Mouse (Mus musculus) midbrain, embryonic 15.5 days (tissue): ENCODE measurements around the gene Fgd6. TPM values are rescaled to one million over a fixed set of nuclear protein-coding genes. Genes with fewer than 3 reads are reported as not detected.

Source experiments
- ATAC-seq: fragments of 200-750 bp; cut with Nextera tagmentation; replicated peaks from 2 replicates; pipeline ENCODE4 v1.8.0; 2017; ENCODE audit warnings: moderate TSS enrichment
- H3K27ac ChIP-seq: fragments of 300-500 bp; sonication (generic); 2 replicates; pipeline ENCODE4 v1.5.1; 2015; ENCODE audit warnings: mild to moderate bottlenecking, inconsistent platforms
- H3K27me3 ChIP-seq: fragments of 300-500 bp; sonication (generic); replicated peaks from 2 replicates; pipeline ENCODE4 v1.6.1; 2015; ENCODE audit warnings: inconsistent platforms
- H3K36me3 ChIP-seq: fragments of 300-500 bp; sonication (generic); replicated peaks from 2 replicates; pipeline ENCODE4 v1.6.1; 2015; ENCODE audit warnings: inconsistent platforms
- H3K4me1 ChIP-seq: fragments of 300-500 bp; sonication (generic); 2 replicates; pipeline ENCODE4 v1.6.1; 2015; ENCODE audit warnings: inconsistent platforms
- H3K4me2 ChIP-seq: fragments of 300-500 bp; sonication (generic); 2 replicates; pipeline ENCODE4 v1.6.1; 2015; ENCODE audit warnings: inconsistent platforms, mild to moderate bottlenecking, moderate library complexity
- H3K4me3 ChIP-seq: fragments of 300-500 bp; sonication (generic); 2 replicates; pipeline ENCODE4 v1.5.1; 2015; ENCODE audit warnings: mild to moderate bottlenecking, inconsistent platforms
- H3K9ac ChIP-seq: fragments of 300-500 bp; sonication (generic); 2 replicates; pipeline ENCODE4 v1.6.1; 2015; ENCODE audit warnings: mild to moderate bottlenecking, inconsistent platforms
- H3K9me3 ChIP-seq: fragments of 300-500 bp; sonication (generic); 2 replicates; pipeline ENCODE4 v1.6.1; 2016; ENCODE audit warnings: inconsistent platforms
- WGBS: fragments of 180-500 bp; shearing (Covaris S2); methylation state at CpG from one replicate; pipeline ENCODE4 v1.1.7; 2015; ENCODE audit warnings: mixed read lengths; 5-methylcytosine and 5-hydroxymethylcytosine counted together
- polyA plus RNA-seq: library from polyadenylated mRNA; unstranded; fragments of >200 nt; fragmentation: Nextera tagmentation; extraction: Ambion mirVana; gene quantifications from 2 replicates; pipeline ENCODE4 v1.2.1, GENCODE M21; 2015

The Fgd6 gene
- polyA plus RNA-seq, 1 experiment from 2014 or later: 2.5 TPM

GRCm38 (mm10) chr10:94107168-94107567, 71.4 kb downstream of the Fgd6 start:
- ATAC-seq: no peak
- WGBS: 77% methylated on average over 4 of the region's 4 CpGs
- H3K4me3 ChIP-seq: no peak overlapping the region
- H3K9me3 ChIP-seq: no peaks in the 10 kb centered on the region
- no peaks in the 10 kb centered on the region for H3K4me1 ChIP-seq
- no peak overlapping the region for H3K9ac ChIP-seq
- H3K27ac ChIP-seq: no peak overlapping the region
- no peaks in the 10 kb centered on the region for H3K36me3 ChIP-seq
- no peaks in the 10 kb centered on the region for H3K27me3 ChIP-seq
- no peak overlapping the region for H3K4me2 ChIP-seq

- Histone ChIP-seq H3K36me3 (no peaks in the 10 kb centered on the region), H3K9me3 (no peaks in the 10 kb centered on the region), H3K4me1 (no peaks in the 10 kb centered on the region), H3K4me3 (no peak overlapping the region), H3K4me2 (no peak overlapping the region), H3K27ac (no peak overlapping the region), H3K9ac (no peak overlapping the region), H3K27me3 (no peaks in the 10 kb centered on the region)
- 94% methylated on average over 7 of the region's 7 CpGs for WGBS
- ATAC-seq: no peak
These were observed 71.8 kb downstream of the Fgd6 start for GRCm38 (mm10) chr10:94107607-94108006.

DNA sequence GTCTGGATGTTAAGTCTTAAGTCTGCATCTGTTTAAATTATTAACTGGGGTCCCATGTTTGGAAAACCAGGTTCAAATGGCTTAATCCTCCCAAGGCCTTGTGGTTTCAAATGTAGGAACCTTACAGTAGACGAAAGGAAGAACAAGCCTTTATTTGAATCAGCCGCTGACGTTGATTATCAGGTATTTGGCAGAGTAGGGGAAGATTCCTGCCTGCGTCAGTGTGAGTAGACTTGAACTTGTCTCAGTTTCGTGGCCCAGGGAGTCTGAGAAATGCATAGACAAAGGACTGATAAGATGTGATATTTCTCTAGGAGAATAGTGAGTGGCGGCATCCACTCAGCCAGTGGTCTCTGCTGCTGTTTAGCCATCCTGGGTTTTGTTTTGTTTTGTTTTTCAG, 73.0 kb downstream of the Fgd6 start:
- Histone ChIP-seq H3K36me3 (no peaks in the 10 kb centered on the region), H3K4me3 (no peak overlapping the region), H3K27ac (no peak overlapping the region), H3K4me1 (no peaks in the 10 kb centered on the region), H3K9me3 (no peaks in the 10 kb centered on the region), H3K4me2 (no peak overlapping the region), H3K9ac (no peak overlapping the region), H3K27me3 (no peaks in the 10 kb centered on the region)
- 93% methylated on average over 6 of the region's 6 CpGs for WGBS
- ATAC-seq: no peak

- no peak overlapping the region for H3K9ac ChIP-seq
- no peak for ATAC-seq
- WGBS: 87% methylated on average over 9 of the region's 9 CpGs
- no peaks in the 10 kb centered on the region for H3K36me3 ChIP-seq
- no peak overlapping the region for H3K4me2 ChIP-seq
- no peaks in the 10 kb centered on the region for H3K27me3 ChIP-seq
- no peak overlapping the region for H3K4me3 ChIP-seq
- no peaks in the 10 kb centered on the region for H3K9me3 ChIP-seq
- no peak overlapping the region for H3K27ac ChIP-seq
- no peaks in the 10 kb centered on the region for H3K4me1 ChIP-seq
These were observed 75.3 kb downstream of the Fgd6 start for GRCm38 (mm10) chr10:94110834-94111754.

DNA sequence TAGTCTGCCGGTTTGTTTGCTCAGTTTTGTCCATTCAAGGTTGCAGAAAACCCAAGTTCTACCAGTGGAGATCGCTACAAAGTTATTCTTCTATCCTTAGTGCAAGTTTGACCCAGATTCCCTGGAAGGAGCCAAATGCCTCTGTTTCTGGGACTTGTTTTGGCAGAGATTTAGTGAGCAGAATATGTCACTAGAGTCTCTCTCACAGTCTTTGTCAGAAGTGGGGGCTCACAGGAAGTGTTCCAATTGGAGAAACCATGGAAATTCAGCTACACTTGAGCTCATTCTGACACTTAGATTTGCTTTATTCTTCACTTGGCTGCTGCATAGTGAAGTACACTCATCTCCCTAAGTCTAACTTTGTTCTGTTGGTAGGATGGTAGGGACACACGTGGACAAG, 76.4 kb downstream of the Fgd6 start:
- H3K9ac ChIP-seq: no peak overlapping the region
- no peaks in the 10 kb centered on the region for H3K4me1 ChIP-seq
- 76% methylated on average over 3 of the region's 3 CpGs for WGBS
- H3K27ac ChIP-seq: no peak overlapping the region
- no peak for ATAC-seq
- no peak overlapping the region for H3K4me3 ChIP-seq
- H3K9me3 ChIP-seq: no peaks in the 10 kb centered on the region
- H3K36me3 ChIP-seq: no peaks in the 10 kb centered on the region
- H3K27me3 ChIP-seq: no peaks in the 10 kb centered on the region
- H3K4me2 ChIP-seq: no peak overlapping the region

- H3K9ac ChIP-seq: no peak overlapping the region
- no peak overlapping the region for H3K27ac ChIP-seq
- H3K9me3 ChIP-seq: no peaks in the 10 kb centered on the region
- no peaks in the 10 kb centered on the region for H3K27me3 ChIP-seq
- no peak overlapping the region for H3K4me2 ChIP-seq
- 38% methylated on average over 6 of the region's 6 CpGs for WGBS
- ATAC-seq: peak; percentile 84
- H3K4me1 ChIP-seq: no peaks in the 10 kb centered on the region
- H3K4me3 ChIP-seq: no peak overlapping the region
- H3K36me3 ChIP-seq: no peaks in the 10 kb centered on the region
These were observed 80.2 kb downstream of the Fgd6 start for GRCm38 (mm10) chr10:94115893-94116599.

DNA sequence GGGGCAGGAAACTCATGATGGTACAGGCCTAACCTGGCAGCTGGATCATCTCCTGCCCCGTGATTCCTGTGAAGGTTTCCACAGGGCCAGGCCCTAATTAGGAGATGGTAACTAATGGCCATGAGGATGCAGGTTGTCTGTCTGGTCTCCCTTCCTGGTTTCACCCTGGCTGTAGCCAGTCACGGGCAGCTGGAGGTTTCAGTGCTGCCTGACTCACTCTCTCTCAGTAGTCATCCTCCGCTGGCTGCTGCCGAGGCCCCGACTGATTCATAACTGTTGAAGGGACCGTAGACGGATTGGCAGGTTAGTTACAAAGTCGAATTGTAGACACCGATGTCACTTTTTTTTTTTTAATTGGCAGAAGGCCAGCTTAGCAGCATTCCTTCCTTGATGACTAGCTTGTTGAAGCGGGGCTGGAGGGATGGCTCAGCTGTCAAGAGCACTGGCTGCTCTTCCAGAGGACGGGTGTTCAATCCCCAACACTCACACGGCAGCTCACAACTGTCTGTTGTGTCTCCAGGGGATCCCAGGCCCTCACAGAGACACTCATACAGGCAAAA, 81.1 kb downstream of the Fgd6 start:
- no peaks in the 10 kb centered on the region for H3K27me3 ChIP-seq
- 77% methylated on average over 12 of the region's 12 CpGs for WGBS
- H3K4me2 ChIP-seq: no peak overlapping the region
- no peaks in the 10 kb centered on the region for H3K36me3 ChIP-seq
- no peak overlapping the region for H3K4me3 ChIP-seq
- no peak overlapping the region for H3K27ac ChIP-seq
- no peaks in the 10 kb centered on the region for H3K4me1 ChIP-seq
- ATAC-seq: no peak
- no peaks in the 10 kb centered on the region for H3K9me3 ChIP-seq
- H3K9ac ChIP-seq: no peak overlapping the region

DNA sequence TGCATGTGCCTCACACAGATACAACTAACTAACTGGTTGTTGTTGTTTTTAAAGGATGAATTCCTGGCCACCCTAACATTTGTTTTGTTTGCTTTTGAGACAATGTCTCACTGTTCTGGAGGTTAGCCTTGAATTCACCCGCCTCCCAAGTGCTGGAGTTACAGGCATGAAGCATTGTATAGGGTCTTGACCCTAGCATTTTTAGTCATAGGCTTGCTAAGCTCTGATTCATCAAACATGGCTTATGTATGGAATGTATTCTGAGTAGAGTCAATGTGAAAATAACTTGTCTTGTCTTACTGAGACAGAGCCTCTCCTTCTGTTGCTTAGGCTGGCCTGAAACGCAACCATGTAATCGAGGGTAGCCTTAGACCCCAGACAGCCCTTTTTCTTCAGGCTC, 82.1 kb downstream of the Fgd6 start:
- H3K27ac ChIP-seq: no peak overlapping the region
- no peak for ATAC-seq
- H3K4me2 ChIP-seq: no peak overlapping the region
- no peaks in the 10 kb centered on the region for H3K36me3 ChIP-seq
- no peaks in the 10 kb centered on the region for H3K27me3 ChIP-seq
- no peaks in the 10 kb centered on the region for H3K9me3 ChIP-seq
- WGBS: 93% methylated on average over 3 of the region's 3 CpGs
- no peak overlapping the region for H3K4me3 ChIP-seq
- no peak overlapping the region for H3K9ac ChIP-seq
- no peaks in the 10 kb centered on the region for H3K4me1 ChIP-seq

- H3K27me3 ChIP-seq: no peaks in the 10 kb centered on the region
- H3K27ac ChIP-seq: no peak overlapping the region
- ATAC-seq: no peak
- H3K4me3 ChIP-seq: no peak overlapping the region
- no peak overlapping the region for H3K4me2 ChIP-seq
- no peak overlapping the region for H3K9ac ChIP-seq
- no peaks in the 10 kb centered on the region for H3K36me3 ChIP-seq
- H3K9me3 ChIP-seq: no peaks in the 10 kb centered on the region
- 99% methylated on average over 7 of the region's 7 CpGs for WGBS
- no peaks in the 10 kb centered on the region for H3K4me1 ChIP-seq
These were observed 83.2 kb downstream of the Fgd6 start for GRCm38 (mm10) chr10:94118993-94119392.

DNA sequence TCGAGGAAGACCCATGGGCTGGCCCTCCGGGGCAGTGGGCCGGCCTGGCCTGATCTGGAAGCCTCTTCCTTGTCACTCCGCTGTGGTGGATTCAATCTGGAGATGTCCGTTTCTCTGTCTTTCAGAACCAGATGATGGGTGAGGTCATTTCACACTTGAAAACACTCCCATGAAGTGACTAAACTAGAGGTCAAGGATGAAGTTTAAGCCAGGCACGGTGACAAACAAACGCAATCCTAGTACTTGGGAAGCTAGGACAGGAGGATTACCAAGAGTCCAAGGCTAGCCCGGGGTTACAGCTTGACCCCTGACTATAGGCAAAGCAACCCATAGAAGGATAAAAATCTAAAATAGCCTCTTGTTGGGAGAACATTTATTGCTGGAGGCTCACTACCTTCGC, 84.9 kb downstream of the Fgd6 start:
- Histone ChIP-seq H3K4me1 (no peaks in the 10 kb centered on the region), H3K4me2 (no peak overlapping the region), H3K27ac (no peak overlapping the region), H3K9ac (no peak overlapping the region), H3K27me3 (no peaks in the 10 kb centered on the region), H3K9me3 (no peaks in the 10 kb centered on the region), H3K36me3 (no peaks in the 10 kb centered on the region), H3K4me3 (no peak overlapping the region)
- 89% methylated on average over 9 of the region's 9 CpGs for WGBS
- no peak for ATAC-seq

GRCm38 (mm10) chr10:94122595-94122994, 86.8 kb downstream of the Fgd6 start:
- no peak overlapping the region for H3K4me2 ChIP-seq
- no peaks in the 10 kb centered on the region for H3K36me3 ChIP-seq
- no peak for ATAC-seq
- no peak overlapping the region for H3K27ac ChIP-seq
- no peaks in the 10 kb centered on the region for H3K4me1 ChIP-seq
- no peak overlapping the region for H3K9ac ChIP-seq
- H3K27me3 ChIP-seq: no peaks in the 10 kb centered on the region
- H3K4me3 ChIP-seq: no peak overlapping the region
- 94% methylated on average over 7 of the region's 7 CpGs for WGBS
- no peaks in the 10 kb centered on the region for H3K9me3 ChIP-seq

DNA sequence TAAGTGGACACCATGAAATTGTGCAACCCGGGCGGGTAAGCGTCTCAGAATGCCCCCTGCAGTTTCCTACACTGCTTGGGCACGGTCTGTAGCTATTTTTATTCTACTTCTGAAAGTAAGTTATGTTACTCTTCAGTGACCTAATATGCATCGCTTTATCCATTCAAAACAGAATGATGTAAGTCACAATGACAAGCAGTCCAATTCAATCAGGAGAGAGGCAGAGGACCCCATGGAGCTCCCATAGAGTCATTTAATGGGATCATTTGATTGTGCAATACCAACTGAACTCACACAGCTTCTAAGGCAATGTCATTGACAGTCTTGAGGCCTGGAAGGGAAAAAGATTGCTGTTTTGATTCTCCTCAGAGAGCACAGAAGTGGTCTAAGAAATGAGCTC, 87.8 kb downstream of the Fgd6 start:
- Histone ChIP-seq H3K9ac (no peak overlapping the region), H3K4me3 (no peak overlapping the region), H3K4me2 (no peak overlapping the region), H3K9me3 (no peaks in the 10 kb centered on the region), H3K36me3 (no peaks in the 10 kb centered on the region), H3K4me1 (no peaks in the 10 kb centered on the region), H3K27ac (no peak overlapping the region), H3K27me3 (no peaks in the 10 kb centered on the region)
- no peak for ATAC-seq
- 65% methylated on average over 5 of the region's 5 CpGs for WGBS
